Mouse (Mus musculus) kidney, postnatal 0 days (tissue): Measurements from ENCODE around the gene Tmbim1. TPM values are rescaled to one million over a fixed set of nuclear protein-coding genes. Genes with fewer than 3 reads are reported as not detected.

ENCODE experiments used
- ATAC-seq: fragments of 200-750 bp; cut with Nextera tagmentation; replicated peaks from 2 replicates; pipeline ENCODE4 v1.8.0; 2017; ENCODE audit warnings: low read depth, moderate number of reproducible peaks, moderate TSS enrichment, moderate library complexity; ENCODE audit not compliant: low FRiP score
- DNase-seq: peaks from one replicate; pipeline ENCODE4 v3.0.0-alpha.2; 2016; ENCODE audit warnings: low spot score
- H3K27ac ChIP-seq: fragments of 300-500 bp; sonication (generic); 2 replicates; pipeline ENCODE4 v1.5.1; 2014; ENCODE audit warnings: mild to moderate bottlenecking
- H3K27me3 ChIP-seq: fragments of 300-500 bp; sonication (generic); 2 replicates; pipeline ENCODE4 v1.6.1; 2014; ENCODE audit warnings: low read length, mixed read lengths; ENCODE audit not compliant: insufficient read depth
- H3K36me3 ChIP-seq: fragments of 300-500 bp; sonication (generic); 2 replicates; pipeline ENCODE4 v1.6.1; 2014; ENCODE audit warnings: low read length, mixed read lengths; ENCODE audit not compliant: insufficient read depth
- H3K4me1 ChIP-seq: fragments of 300-500 bp; sonication (generic); replicated peaks from 2 replicates; pipeline ENCODE4 v1.6.1; 2014; ENCODE audit warnings: antibody characterized with exemption, low read length, mixed read lengths; ENCODE audit not compliant: insufficient read depth
- H3K4me2 ChIP-seq: fragments of 300-500 bp; sonication (generic); 2 replicates; pipeline ENCODE4 v1.6.1; 2014; ENCODE audit warnings: mild to moderate bottlenecking, low read length, moderate library complexity, mixed read lengths
- H3K4me3 ChIP-seq: fragments of 300-500 bp; sonication (generic); replicated peaks from 2 replicates; pipeline ENCODE4 v1.5.1; 2014; ENCODE audit warnings: low read depth, low read length
- H3K9ac ChIP-seq: fragments of 300-500 bp; sonication (generic); 2 replicates; pipeline ENCODE4 v1.6.1; 2014; ENCODE audit warnings: low read depth, low read length
- H3K9me3 ChIP-seq: fragments of 300-500 bp; sonication (generic); replicated peaks from 2 replicates; pipeline ENCODE4 v1.6.1; 2016; ENCODE audit warnings: low read length, inconsistent platforms, mixed read lengths
- CTCF ChIP-seq: IDR thresholded peaks from 2 replicates; pipeline ENCODE4 v1.5.1; 2016; ENCODE audit warnings: antibody characterized with exemption, low read depth, mild to moderate bottlenecking, moderate library complexity
- WGBS: fragments of 180-500 bp; shearing (Covaris S2); extraction: QIAGEN DNeasy Blood & Tissue Kit; methylation state at CpG from one replicate; pipeline ENCODE4 v1.1.7; 2014; 5-methylcytosine and 5-hydroxymethylcytosine counted together
- polyA plus RNA-seq: library from polyadenylated mRNA; unstranded; fragments of >200 nt; fragmentation: Nextera tagmentation; extraction: Ambion mirVana; gene quantifications from 2 replicates; pipeline ENCODE4 v1.2.1, GENCODE M21; 2015

Tmbim1 gene
- polyA plus RNA-seq, 1 experiment from 2014 or later, result 27.8 TPM

DNA sequence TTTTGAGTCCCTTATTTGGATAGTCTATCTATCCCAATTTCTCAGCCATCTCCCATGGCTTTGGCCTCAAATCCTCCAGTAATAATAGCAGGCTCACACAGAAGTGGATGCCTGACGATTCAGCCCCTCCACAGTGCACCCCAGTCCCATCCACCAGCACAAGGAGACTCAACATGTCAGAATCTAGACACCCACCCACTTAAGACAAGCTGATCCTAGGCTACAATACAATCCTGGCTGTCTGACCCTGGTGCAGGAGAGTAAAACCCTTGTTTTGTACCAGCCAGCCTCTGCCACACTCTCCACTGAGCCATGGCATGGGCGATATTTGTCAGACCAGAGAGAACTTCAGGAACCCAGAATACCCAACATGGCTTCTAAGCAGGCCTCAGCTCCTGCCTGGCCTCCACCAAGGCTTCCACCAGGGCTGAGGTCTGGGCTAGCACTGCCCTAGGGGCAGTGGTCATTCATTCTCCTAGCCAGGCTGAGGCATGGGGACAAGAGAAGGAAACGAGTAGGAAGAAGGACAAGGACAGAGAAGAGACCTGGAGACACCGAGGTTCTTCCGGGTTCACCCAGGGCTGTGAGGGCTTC is 7.2 kb downstream of the Tmbim1 start:
- peaks cover 57% of the 10 kb centered on the region for H3K4me1 ChIP-seq
- WGBS, result 82% methylated on average over 5 of the region's 5 CpGs
- no peak overlapping the region for H3K4me3 ChIP-seq
- H3K27me3 ChIP-seq, result no peaks in the 10 kb centered on the region
- TF ChIP-seq CTCF, result no peak
- no peak for ATAC-seq
- no peak overlapping the region for H3K4me2 ChIP-seq
- peak overlapping the region; percentile 92 for H3K27ac ChIP-seq
- no peaks in the 10 kb centered on the region for H3K36me3 ChIP-seq
- no peak overlapping the region for H3K9ac ChIP-seq
- DNase-seq, result no peak
- no peaks in the 10 kb centered on the region for H3K9me3 ChIP-seq

DNA sequence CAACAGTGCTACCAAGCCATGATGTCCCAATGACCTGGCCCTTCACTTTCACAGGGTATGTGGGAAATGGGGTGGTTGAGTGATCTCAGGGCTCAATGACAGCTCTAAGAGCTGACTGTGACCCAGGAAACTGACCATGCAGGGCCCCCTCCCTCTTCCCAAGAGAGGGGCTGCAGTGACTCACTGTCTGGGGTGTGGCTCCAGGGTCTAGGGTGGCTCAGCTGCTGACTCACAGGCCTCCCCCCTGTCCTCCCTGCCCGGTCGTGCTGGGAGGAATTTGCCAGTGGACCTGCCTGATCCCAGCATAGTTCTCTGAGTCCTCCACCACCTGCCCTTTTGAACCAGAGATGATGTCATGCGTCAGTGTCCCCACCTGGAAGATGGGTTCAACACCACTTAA is 8.2 kb downstream of the Tmbim1 start:
- Histone ChIP-seq H3K36me3 (peaks cover 6% of the 10 kb centered on the region; the same call in 1 of the 2 replicates), H3K4me1 (peaks cover 49% of the 10 kb centered on the region), H3K9ac (peak overlapping the region; percentile 27; the same call in 1 of the 2 replicates), H3K27ac (peak overlapping the region; percentile 92), H3K4me2 (no peak overlapping the region), H3K27me3 (no peaks in the 10 kb centered on the region), H3K4me3 (no peak overlapping the region), H3K9me3 (no peaks in the 10 kb centered on the region)
- no peak for DNase-seq
- 44% methylated on average over 3 of the region's 3 CpGs for WGBS
- ATAC-seq, result 0 out of 2 replicates have a peak, but pooled peaks have one; percentile 8
- no peak for TF ChIP-seq CTCF

DNA sequence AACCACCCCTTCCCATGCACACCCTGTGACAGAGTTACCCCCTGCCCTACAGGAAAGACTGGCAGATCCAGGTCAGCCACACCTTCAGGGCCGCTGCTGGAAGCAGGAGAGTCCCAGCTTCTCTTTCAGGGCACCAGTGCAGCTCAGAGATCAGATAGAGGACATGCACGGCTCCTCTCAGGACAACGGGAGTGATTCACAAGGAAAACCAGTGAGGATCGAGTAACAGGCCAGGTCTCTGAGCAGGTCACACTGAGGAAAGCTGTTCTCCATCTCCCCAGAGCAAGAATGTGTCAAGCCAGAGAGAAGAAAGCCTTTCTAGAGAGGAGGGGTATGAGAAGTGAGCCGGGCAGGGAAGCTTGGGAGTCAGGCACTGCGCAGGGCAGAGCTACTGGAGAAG is 8.9 kb downstream of the Tmbim1 start:
- Histone ChIP-seq H3K9ac (peak overlapping the region; percentile 44; the same call in 1 of the 2 replicates), H3K4me1 (peaks cover 41% of the 10 kb centered on the region), H3K36me3 (peaks cover 14% of the 10 kb centered on the region), H3K4me3 (no peak overlapping the region), H3K9me3 (no peaks in the 10 kb centered on the region), H3K4me2 (peak overlapping the region; percentile 38), H3K27me3 (no peaks in the 10 kb centered on the region), H3K27ac (peak overlapping the region; percentile 92)
- DNase-seq (peak; percentile 89), ATAC-seq (peak; percentile 24; the same call in 1 of the 2 replicates)
- WGBS, result 14% methylated on average over 6 of the region's 6 CpGs
- TF ChIP-seq CTCF, result no peak

GRCm38 (mm10) chr1:74295456-74296171 is 9.8 kb downstream of the Tmbim1 start:
- ATAC-seq, result peak; percentile 88
- no peaks in the 10 kb centered on the region for H3K27me3 ChIP-seq
- peak overlapping the region; percentile 44 for H3K9ac ChIP-seq
- 4% methylated on average over 9 of the region's 9 CpGs for WGBS
- no peak for TF ChIP-seq CTCF
- H3K9me3 ChIP-seq, result no peaks in the 10 kb centered on the region
- peak; percentile 96 for DNase-seq
- peak overlapping the region; percentile 38 for H3K4me2 ChIP-seq
- H3K36me3 ChIP-seq, result peaks cover 15% of the 10 kb centered on the region
- no peak overlapping the region for H3K4me3 ChIP-seq
- H3K27ac ChIP-seq, result peak overlapping the region; percentile 92
- H3K4me1 ChIP-seq, result peaks cover 39% of the 10 kb centered on the region

DNA sequence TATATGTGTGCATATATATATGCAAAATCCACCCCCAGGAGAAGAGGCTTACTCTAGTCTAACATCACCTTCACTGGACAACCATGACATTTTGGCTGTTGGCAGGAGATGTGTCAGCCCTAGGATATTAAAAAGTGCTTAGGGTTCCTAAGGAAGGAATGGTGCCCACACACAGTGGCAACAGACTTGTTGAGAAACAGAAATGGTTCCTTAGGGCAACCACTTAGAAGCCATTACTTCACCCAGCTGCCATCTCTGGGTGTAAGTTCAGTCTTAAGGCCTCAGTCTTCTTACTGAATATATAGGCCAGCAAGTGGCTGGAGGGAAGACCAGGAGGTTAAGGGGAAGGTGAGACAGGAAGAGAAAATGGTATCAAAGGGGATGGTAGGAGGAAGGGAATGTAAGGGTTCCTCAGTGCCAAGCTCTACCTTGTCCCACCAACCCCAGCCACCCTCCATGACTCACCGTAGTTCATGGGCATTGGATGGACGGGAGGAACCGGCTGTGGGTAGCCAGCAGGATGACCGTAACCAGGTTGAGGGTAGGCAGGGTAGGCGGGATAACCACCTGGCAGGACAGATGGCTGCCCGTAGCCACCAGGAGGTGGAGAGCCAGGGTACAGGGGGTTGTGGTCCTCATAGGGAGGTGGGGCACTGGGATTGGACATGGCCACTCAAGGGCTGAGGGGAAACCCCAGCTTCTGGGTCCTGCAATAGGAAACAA is 10.5 kb downstream of the Tmbim1 start:
- Histone ChIP-seq H3K27ac (peak overlapping the region; percentile 92), H3K4me1 (peaks cover 39% of the 10 kb centered on the region), H3K4me3 (no peak overlapping the region), H3K9ac (no peak overlapping the region), H3K27me3 (no peaks in the 10 kb centered on the region), H3K4me2 (peak overlapping the region; percentile 38), H3K36me3 (peaks cover 21% of the 10 kb centered on the region), H3K9me3 (no peaks in the 10 kb centered on the region)
- TF ChIP-seq CTCF, result no peak
- DNase-seq (no peak), ATAC-seq (no peak)
- WGBS, result 82% methylated on average over 6 of the region's 6 CpGs

GRCm38 (mm10) chr1:74294090-74294643 is 11.3 kb downstream of the Tmbim1 start:
- Histone ChIP-seq H3K4me1 (peaks cover 39% of the 10 kb centered on the region), H3K27ac (no peak overlapping the region)
- 91% methylated on average over 3 of the region's 3 CpGs for WGBS

More at GRCm38 (mm10) chr1:74294090-74294643, 11.3 kb downstream of the Tmbim1 start:
- no peak for ATAC-seq
- H3K9me3 ChIP-seq, result no peaks in the 10 kb centered on the region
- H3K4me3 ChIP-seq, result no peak overlapping the region
- H3K36me3 ChIP-seq, result peaks cover 25% of the 10 kb centered on the region
- no peaks in the 10 kb centered on the region for H3K27me3 ChIP-seq
- H3K9ac ChIP-seq, result no peak overlapping the region
- no peak for DNase-seq
- TF ChIP-seq CTCF, result no peak
- no peak overlapping the region for H3K4me2 ChIP-seq
